Mouse (Mus musculus): ENCODE results near the gene Rnasek.
A peak's percentile ranks its signal among the peaks of the same experiment; 100 is the strongest.

Gene Rnasek

GRCm38 (mm10) chr11:70239541-70240279, at the start of gene Rnasek, which contains the start of gene Gm21988:
Gene Rnasek (minus strand): TSS chr11:70239842.
Gene Gm21988 (minus strand): TSS chr11:70239830.
- peak; percentile 90 for DNase-seq (ENCODE audit: low read depth, low spot score)

GRCm38 (mm10) chr11:70289236-70289635, 49.6 kb upstream of the Rnasek start:
- no peak for DNase-seq (ENCODE audit: low read depth, low spot score)

- DNase-seq (ENCODE audit: low read depth, low spot score) = no peak
These were observed 48.5 kb upstream of the Rnasek start for GRCm38 (mm10) chr11:70288102-70288501.

DNA sequence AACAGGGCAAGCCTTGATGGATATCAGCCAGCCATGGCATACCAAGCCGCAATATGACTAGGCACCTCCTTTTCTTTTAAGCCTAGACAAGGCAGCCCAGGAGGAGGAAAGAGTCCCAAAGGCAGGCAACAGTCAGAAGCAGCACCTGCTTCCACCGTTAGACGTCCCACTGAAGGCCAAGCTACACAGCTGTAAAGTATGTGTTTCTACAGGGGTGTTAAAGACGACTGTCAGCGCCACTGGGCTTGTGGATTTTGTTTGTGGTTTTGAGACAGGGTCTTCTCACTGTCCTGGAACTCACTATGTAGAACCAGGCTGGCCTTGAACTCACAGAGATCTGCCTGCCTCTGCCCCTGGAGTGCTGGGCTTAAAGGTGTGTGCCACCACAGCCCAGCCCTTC, 46.0 kb upstream of the Rnasek start:
- DNase-seq (ENCODE audit: low read depth, low spot score) = no peak

DNA sequence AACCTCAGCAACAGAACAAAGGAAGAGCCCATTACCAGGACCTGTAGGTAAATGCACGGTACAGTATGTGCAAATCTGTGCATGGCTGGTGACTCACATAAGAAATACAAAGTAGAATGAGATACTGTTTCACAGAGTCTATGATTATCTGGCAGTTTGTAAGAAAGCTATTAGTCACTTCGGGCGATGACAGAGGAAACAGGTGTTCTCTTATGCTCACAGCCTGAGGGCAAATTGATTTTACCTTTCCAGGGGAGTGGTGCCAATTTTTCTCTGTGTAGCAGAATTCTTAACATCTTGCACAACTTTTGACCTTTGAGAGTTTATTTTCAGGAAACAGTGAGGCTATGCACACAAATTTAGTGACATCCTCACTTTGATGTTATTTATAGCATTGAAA, 45.1 kb upstream of the Rnasek start:
- no peak for DNase-seq (ENCODE audit: low read depth, low spot score)

DNA sequence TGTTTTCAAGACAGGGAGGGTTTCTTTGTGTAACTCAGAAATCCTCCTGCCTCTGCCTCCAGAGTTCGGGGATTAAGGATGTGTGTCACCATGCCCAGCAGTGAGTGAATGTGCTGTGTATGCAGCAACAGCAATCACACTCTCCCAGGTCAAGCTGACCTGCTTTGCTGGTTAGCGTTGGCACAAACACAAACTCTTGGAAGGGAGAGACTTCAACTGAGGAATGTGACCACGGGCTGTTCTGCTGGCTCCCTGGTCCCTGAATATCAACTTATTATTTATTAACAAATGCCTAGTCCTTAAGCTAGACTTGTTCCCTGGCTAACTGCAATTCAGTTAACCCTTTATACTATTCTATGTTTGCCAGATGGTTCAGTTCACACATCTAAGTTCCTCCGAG, 44.0 kb upstream of the Rnasek start:
- DNase-seq (ENCODE audit: low read depth, low spot score) = no peak

DNA sequence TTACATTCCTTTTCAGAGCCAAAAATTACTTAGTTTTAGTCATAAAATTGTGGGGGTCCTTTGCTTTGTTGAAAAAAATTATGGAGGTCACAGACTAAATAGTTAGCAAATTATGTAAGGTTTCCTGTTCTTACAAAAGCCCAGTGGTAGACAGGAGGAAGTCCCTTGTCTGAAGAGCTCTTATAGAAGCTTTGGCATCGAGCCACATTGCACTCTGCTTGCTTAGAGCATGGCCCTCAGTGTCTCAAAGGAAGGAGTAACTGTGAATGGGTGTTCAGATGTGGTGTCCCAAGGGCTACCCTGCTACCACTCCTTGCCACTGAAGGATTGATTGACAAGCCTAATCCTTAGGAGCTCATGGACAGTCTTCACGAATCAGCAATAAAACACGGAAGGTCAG, 40.8 kb upstream of the Rnasek start:
- DNase-seq (ENCODE audit: low read depth, low spot score) = no peak

GRCm38 (mm10) chr11:70278961-70279360, 39.3 kb upstream of the Rnasek start:
- no peak for DNase-seq (ENCODE audit: low read depth, low spot score)

- no peak for DNase-seq (ENCODE audit: low read depth, low spot score)
These were observed 32.0 kb upstream of the Rnasek start for GRCm38 (mm10) chr11:70271641-70272040.

- DNase-seq (ENCODE audit: low read depth, low spot score) = no peak
These were observed 26.8 kb upstream of the Rnasek start for GRCm38 (mm10) chr11:70266405-70266804.

DNA sequence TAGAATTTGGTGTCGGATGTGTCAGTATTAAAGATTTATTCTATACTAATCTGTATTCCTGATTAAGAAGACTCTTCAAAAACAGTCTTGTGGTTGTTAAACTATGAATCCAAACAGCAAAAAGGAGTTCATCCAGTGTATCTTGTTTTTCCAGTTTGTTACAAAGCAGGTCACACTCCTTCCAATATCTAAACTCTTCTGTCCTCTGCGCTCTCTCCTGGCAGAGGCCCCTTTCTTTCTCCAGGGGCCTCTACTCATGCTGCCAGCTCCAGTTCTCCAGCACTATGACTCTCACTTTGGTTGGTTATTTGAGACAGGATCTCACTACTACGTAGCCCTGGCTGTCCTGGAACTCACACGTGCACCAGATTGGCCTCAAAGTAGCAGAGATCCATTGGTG, 26.2 kb upstream of the Rnasek start:
- no peak for DNase-seq (ENCODE audit: low read depth, low spot score)

DNA sequence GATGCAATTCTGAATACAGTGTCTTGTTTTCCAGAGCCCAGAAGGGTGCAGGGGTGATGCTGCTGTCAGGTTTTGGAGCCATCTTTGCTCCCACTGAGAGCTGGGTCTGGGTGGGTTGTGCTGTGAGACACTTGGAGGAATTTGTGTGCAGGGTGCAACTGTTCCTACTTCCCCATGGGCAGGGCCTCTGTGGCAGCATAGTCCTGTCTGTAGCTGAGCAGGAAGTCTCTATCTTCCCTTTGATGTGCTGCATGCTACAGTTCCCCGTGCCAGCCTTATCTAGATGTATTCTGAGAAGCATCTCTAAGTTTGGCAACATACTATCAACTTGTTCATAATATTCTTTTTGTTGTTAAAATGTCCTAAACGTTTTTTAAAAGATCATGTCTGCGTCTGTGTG, 25.6 kb upstream of the Rnasek start:
- DNase-seq (ENCODE audit: low read depth, low spot score) = no peak

- no peak for DNase-seq (ENCODE audit: low read depth, low spot score)
These were observed 19.4 kb upstream of the Rnasek start for GRCm38 (mm10) chr11:70259035-70259434.

DNA sequence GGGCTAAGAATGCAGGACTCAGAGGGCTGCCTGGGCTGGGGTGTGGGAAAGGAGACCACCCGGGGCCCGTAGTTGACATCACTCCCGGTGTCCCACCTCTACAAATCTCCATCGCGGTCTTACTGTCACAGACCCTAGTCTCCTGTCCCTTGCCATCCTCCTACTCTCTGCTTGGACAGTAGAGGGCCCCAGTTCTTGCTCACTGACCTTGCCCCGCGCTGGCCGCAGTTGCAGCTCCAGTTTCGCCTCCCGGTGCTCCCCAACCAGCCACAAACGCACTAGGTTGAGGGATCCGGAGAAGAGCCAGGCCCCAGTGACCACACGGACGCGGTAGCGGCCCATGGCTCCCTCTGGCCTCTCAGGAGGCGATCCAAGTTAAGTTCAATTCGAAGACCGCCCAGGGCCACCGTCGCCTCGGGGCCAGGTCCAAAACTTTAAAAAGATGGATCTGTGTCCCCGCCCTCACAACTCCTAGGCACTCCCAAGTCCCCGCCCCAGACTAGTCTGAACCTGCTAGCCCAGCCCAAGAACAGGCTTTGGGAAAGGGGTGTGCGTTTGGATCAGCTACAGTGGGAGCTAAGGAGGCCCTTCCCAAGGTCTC, 15.4 kb upstream of the Rnasek start, which contains the start of gene Alox12:
Gene Alox12, minus strand, starts transcription at position 423 of the 601 bp plus-strand sequence.
- DNase-seq (ENCODE audit: low read depth, low spot score) = peak; percentile 89

- DNase-seq (ENCODE audit: low read depth, low spot score) = no peak
These were observed 14.7 kb upstream of the Rnasek start for GRCm38 (mm10) chr11:70254337-70254736.

GRCm38 (mm10) chr11:70251853-70252252, 12.2 kb upstream of the Rnasek start:
- no peak for DNase-seq (ENCODE audit: low read depth, low spot score)

GRCm38 (mm10) chr11:70250150-70250549, 10.5 kb upstream of the Rnasek start:
- DNase-seq (ENCODE audit: low read depth, low spot score) = no peak

DNA sequence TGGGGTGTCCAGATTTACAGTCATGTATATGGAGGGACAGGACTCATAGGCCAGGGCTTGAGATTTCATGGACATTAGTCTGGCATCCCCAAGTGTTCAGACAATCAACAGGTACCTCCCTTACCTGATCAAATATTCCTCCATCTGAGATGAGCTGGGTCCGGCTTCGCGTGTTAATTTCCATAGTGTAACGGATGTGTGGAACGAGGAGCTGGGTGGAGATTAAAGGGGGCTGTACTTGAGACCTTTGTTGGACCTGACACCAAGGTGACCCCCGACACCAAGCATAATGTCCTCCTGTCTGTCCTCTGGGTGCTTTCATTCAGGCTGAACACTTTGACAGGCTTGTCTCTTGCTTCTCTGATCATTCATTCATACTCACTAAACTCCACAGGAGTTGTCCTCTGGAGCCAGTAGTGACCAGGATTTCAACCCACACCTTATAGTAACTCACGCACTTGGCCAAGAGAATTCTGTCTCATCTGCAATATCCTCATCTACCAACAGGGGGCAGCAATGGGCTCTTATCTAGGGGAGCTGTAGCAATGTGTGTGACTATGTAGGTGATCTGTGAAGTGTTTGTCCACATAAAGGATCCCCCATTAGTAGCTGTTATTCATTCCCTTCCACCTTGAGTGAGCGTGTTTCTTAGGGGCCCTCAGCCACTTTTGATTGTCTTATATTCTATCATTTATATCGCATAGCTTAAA, 7.6 kb upstream of the Rnasek start:
- DNase-seq (ENCODE audit: low read depth, low spot score) = peak; percentile 79

DNA sequence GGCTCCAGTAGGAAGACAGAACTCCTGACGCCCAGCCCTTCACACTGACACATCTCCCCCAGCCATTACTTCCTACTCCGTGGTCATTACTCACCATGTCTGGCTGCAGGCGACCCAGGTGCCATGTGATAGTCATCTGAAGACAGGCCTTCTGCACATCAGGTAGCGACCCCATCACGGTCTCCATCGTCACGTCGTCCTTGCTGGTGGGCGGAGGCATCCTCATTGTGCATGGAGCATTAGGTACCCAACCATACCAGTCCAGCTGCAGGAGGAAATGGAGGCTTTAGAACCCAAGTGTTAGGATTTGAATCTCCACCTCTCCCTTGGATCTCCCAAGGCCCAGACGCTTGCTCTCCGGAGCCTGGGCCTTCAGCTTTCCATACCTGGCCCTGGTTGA, 2.9 kb upstream of the Rnasek start:
- DNase-seq (ENCODE audit: low read depth, low spot score) = no peak

DNA sequence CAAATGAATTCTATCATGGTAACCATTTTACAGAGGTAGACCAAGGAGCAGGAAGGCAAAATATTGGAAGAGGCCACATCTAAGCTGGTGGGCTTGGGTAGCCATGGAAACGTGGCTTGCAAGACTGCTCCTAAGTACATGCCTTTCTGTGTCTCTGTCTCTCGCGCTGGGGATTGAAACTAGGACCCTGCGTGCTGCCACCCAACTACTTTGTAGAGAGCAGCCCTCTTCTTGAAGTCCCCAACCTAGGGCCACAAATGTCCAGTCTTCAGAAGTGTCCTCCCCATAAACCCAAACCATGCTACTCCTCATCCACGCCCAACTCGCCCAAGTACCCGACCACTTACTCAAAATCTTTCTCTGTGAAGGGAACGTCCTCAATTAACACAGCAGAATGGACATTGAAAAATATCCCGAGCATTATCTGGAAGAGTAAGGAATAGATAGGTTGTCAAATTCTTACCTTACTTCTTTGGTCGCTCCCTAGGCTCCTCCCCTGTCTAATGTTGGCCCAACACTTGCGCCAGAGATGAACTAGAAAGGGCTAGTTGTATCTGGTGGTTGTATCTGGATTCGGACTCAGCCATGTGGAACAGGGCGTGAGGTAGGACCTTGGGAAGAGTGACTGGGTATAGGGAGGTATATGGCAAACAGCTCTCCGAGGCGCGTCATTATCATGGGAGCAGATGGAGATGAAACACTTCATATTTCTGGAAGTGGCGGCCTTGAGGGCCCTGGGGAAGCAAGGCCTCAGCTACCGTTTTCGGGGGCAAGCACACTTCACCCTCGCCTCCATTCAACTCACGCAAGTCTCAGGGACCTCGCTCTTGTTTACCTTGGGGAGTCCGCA, 826 bp downstream of the Rnasek start:
- DNase-seq (ENCODE audit: low read depth, low spot score) = no peak

- DNase-seq (ENCODE audit: low read depth, low spot score) = peak; percentile 97
These were observed 2.0 kb downstream of the Rnasek start, which contains the start of gene 0610010K14Rik for GRCm38 (mm10) chr11:70237457-70238167. Gene 0610010K14Rik (minus strand): TSS chr11:70237914.
